Mouse (Mus musculus) kidney, embryonic 16.5 days (tissue): ENCODE measurements at regions not wholly inside any gene's neighbourhood (a gene's known extent, or its start where the extent isn't known, plus 50 kb on each side); places are given as distances from the start of the nearest gene placed in this dataset.

ENCODE experiments used
- ATAC-seq: fragments of 200-750 bp; cut with Nextera tagmentation; 2 replicates; pipeline ENCODE4 v1.8.0; 2017; ENCODE audit warnings: moderate TSS enrichment; ENCODE audit not compliant: low FRiP score, low TSS enrichment
- H3K27ac ChIP-seq: fragments of 300-500 bp; sonication (generic); 2 replicates; pipeline ENCODE4 v1.5.1; 2014; ENCODE audit warnings: low read length
- H3K27me3 ChIP-seq: fragments of 300-500 bp; sonication (generic); 2 replicates; pipeline ENCODE4 v1.6.1; 2014; ENCODE audit warnings: low read length, control low read depth, mixed read lengths; ENCODE audit not compliant: insufficient read depth
- H3K36me3 ChIP-seq: fragments of 300-500 bp; sonication (generic); 2 replicates; pipeline ENCODE4 v1.6.1; 2014; ENCODE audit warnings: low read length, control low read depth, mixed read lengths; ENCODE audit not compliant: insufficient read depth
- H3K4me1 ChIP-seq: fragments of 300-500 bp; sonication (generic); 2 replicates; pipeline ENCODE4 v1.6.1; 2014; ENCODE audit warnings: low read length, control low read depth, mixed read lengths; ENCODE audit not compliant: insufficient read depth
- H3K4me2 ChIP-seq: fragments of 300-500 bp; sonication (generic); replicated peaks from 2 replicates; pipeline ENCODE4 v1.6.1; 2014; ENCODE audit warnings: low read depth, low read length
- H3K4me3 ChIP-seq: fragments of 300-500 bp; sonication (generic); 2 replicates; pipeline ENCODE4 v1.5.1; 2014; ENCODE audit warnings: mild to moderate bottlenecking, low read length
- H3K9ac ChIP-seq: fragments of 300-500 bp; sonication (generic); replicated peaks from 2 replicates; pipeline ENCODE4 v1.6.1; 2014; ENCODE audit warnings: low read length
- H3K9me3 ChIP-seq: fragments of 300-500 bp; sonication (generic); 2 replicates; pipeline ENCODE4 v1.6.1; 2016; ENCODE audit warnings: low read length, control low read depth
- WGBS: fragments of 180-500 bp; shearing (Covaris S2); extraction: QIAGEN DNeasy Blood & Tissue Kit; methylation state at CpG from one replicate; pipeline ENCODE4 v1.1.7; 2014; 5-methylcytosine and 5-hydroxymethylcytosine counted together

- no peak for ATAC-seq
- peaks cover 8% of the 10 kb centered on the region for H3K4me1 ChIP-seq
- 62% methylated on average over 4 of the region's 4 CpGs for WGBS
- H3K9me3 ChIP-seq, result no peaks in the 10 kb centered on the region
- no peak overlapping the region for H3K4me3 ChIP-seq
- H3K36me3 ChIP-seq, result no peaks in the 10 kb centered on the region
- H3K4me2 ChIP-seq, result no peak overlapping the region
- H3K27ac ChIP-seq, result no peak overlapping the region
- H3K9ac ChIP-seq, result no peak overlapping the region
- H3K27me3 ChIP-seq, result no peaks in the 10 kb centered on the region
Observed at GRCm38 (mm10) chr17:62939171-62939570, 58.1 kb upstream of the Efna5 start.
